Mouse (Mus musculus) CH12.LX (cell line): ENCODE measurements around the gene Olfr1287. TPM values are rescaled to one million over a fixed set of nuclear protein-coding genes. Genes with fewer than 3 reads are reported as not detected.

ENCODE experiments used
- DNase-seq: peaks from one replicate; pipeline ENCODE4 v3.0.0-alpha.2; 2013; ENCODE audit errors: extremely low read depth
- H3K27ac ChIP-seq: 2 replicates; pipeline ENCODE4 v1.5.1; 2012; ENCODE audit warnings: low read depth, mild to moderate bottlenecking, control low read depth, moderate library complexity; ENCODE audit not compliant: insufficient read depth
- H3K27me3 ChIP-seq: replicated peaks from 2 replicates; pipeline ENCODE3; 2012; ENCODE audit warnings: inconsistent platforms
- H3K36me3 ChIP-seq, 2 experiments: replicated peaks in 1 of 2; 2 replicates each; pipeline versions ENCODE3 to v1.6.1; 2012; ENCODE audit warnings: inconsistent platforms in 1 of 2, low read length in 1 of 2, mild to moderate bottlenecking in 1 of 2, mixed read lengths in 1 of 2, moderate library complexity in 1 of 2; ENCODE audit not compliant: control insufficient read depth in 1 of 2, insufficient read depth in 1 of 2
- H3K4me1 ChIP-seq, 2 experiments: 2 replicates each; pipeline ENCODE4 v1.6.1; 2012; ENCODE audit warnings: inconsistent platforms in 1 of 2, moderate library complexity in 1 of 2; ENCODE audit not compliant: insufficient read depth in 2 of 2, control insufficient read depth in 1 of 2
- H3K4me2 ChIP-seq: 2 replicates; pipeline ENCODE4 v1.6.1; 2012; ENCODE audit warnings: low read depth, mild to moderate bottlenecking, control low read depth; ENCODE audit not compliant: poor library complexity, insufficient read depth, severe bottlenecking
- H3K4me3 ChIP-seq, 3 experiments: fragments of 150-350 bp in 1 of 3; sonication (generic) in 1 of 3; replicated peaks in 1 of 3; 2 replicates each; pipeline versions ENCODE3 to v1.5.1; 2011 to 2012; ENCODE audit warnings: low read depth in 2 of 3, low read length in 2 of 3, mild to moderate bottlenecking in 2 of 3, moderate library complexity in 2 of 3, control low read depth in 1 of 3, improper control_type of control experiment in 1 of 3, inconsistent platforms in 1 of 3, mixed read lengths in 1 of 3; ENCODE audit not compliant: poor library complexity in 1 of 3
- H3K79me2 ChIP-seq: replicated peaks from 2 replicates; pipeline ENCODE4 v1.6.1; 2012; ENCODE audit warnings: mild to moderate bottlenecking, moderate library complexity; ENCODE audit not compliant: control insufficient read depth, poor library complexity, insufficient read depth, severe bottlenecking; ENCODE audit errors: extremely low read depth
- H3K9ac ChIP-seq: 2 replicates; pipeline ENCODE4 v1.6.1; 2012; ENCODE audit warnings: low read depth, mild to moderate bottlenecking, control low read depth, moderate library complexity; ENCODE audit not compliant: insufficient read depth
- H3K9me3 ChIP-seq: replicated peaks from 2 replicates; pipeline ENCODE3; 2012; ENCODE audit warnings: low read length, inconsistent platforms, mixed read lengths
- CHD2 ChIP-seq: IDR thresholded peaks from 2 replicates; pipeline ENCODE4 v1.6.1; 2011; ENCODE audit warnings: low read length, improper control_type of control experiment
- CTCF ChIP-seq, 2 experiments: IDR thresholded peaks in 1 of 2; conservative IDR thresholded peaks in 1 of 2; 2 replicates each; pipeline ENCODE4 v1.5.1; 2011 to 2012; ENCODE audit warnings: low read depth in 2 of 2, low read length in 2 of 2, improper control_type of control experiment in 1 of 2, inconsistent platforms in 1 of 2, mild to moderate bottlenecking in 1 of 2, moderate library complexity in 1 of 2
- EP300 ChIP-seq: IDR thresholded peaks from 2 replicates; pipeline ENCODE4 v1.6.1; 2011; ENCODE audit warnings: low read length, improper control_type of control experiment
- JUN ChIP-seq: IDR thresholded peaks from 2 replicates; pipeline ENCODE4 v1.6.1; 2011; ENCODE audit warnings: low read depth, mild to moderate bottlenecking, low read length, improper control_type of control experiment, moderate library complexity; ENCODE audit not compliant: insufficient read depth
- KAT2A ChIP-seq: IDR thresholded peaks from 2 replicates; pipeline ENCODE4 v1.6.1; 2012; ENCODE audit warnings: low read length, improper control_type of control experiment, inconsistent platforms; ENCODE audit not compliant: insufficient replicate concordance
- MAFK ChIP-seq: IDR thresholded peaks from 2 replicates; pipeline ENCODE4 v1.6.1; 2011; ENCODE audit warnings: low read length, improper control_type of control experiment; ENCODE audit not compliant: insufficient replicate concordance
- MAX ChIP-seq: IDR thresholded peaks from 2 replicates; pipeline ENCODE4 v1.6.1; 2011; ENCODE audit warnings: low read length, improper control_type of control experiment
- MEF2A ChIP-seq: IDR thresholded peaks from 2 replicates; pipeline ENCODE4 v1.6.1; 2014; ENCODE audit warnings: low read depth, mild to moderate bottlenecking, inconsistent platforms, low read length, improper control_type of control experiment, borderline replicate concordance
- NELFE ChIP-seq: IDR thresholded peaks from 2 replicates; pipeline ENCODE4 v1.6.1; 2011; ENCODE audit warnings: low read depth, low read length, improper control_type of control experiment
- NRF1 ChIP-seq: IDR thresholded peaks from 2 replicates; pipeline ENCODE4 v1.6.1; 2014; ENCODE audit warnings: low read depth, mild to moderate bottlenecking, inconsistent platforms, low read length, improper control_type of control experiment, moderate library complexity
- PAX5 ChIP-seq: IDR thresholded peaks from 2 replicates; pipeline ENCODE4 v1.6.1; 2012; ENCODE audit warnings: low read length, inconsistent platforms, mixed read lengths
- POLR2A ChIP-seq: IDR thresholded peaks from 2 replicates; pipeline ENCODE4 v1.6.1; 2011; ENCODE audit warnings: low read depth, mild to moderate bottlenecking, improper control_type of control experiment, low read length
- POLR2AphosphoS2 ChIP-seq: IDR thresholded peaks from 2 replicates; pipeline ENCODE4 v1.6.1; 2011; ENCODE audit warnings: low read depth, low read length, improper control_type of control experiment
- SIN3A ChIP-seq: IDR thresholded peaks from 2 replicates; pipeline ENCODE4 v1.6.1; 2012; ENCODE audit warnings: low read length, improper control_type of control experiment, inconsistent platforms
- TCF12 ChIP-seq: IDR thresholded peaks from 2 replicates; pipeline ENCODE4 v1.6.1; 2014; ENCODE audit warnings: low read depth, mild to moderate bottlenecking, inconsistent platforms, low read length, improper control_type of control experiment
- UBTF ChIP-seq: IDR thresholded peaks from 2 replicates; pipeline ENCODE4 v1.6.1; 2012; ENCODE audit warnings: low read depth, mild to moderate bottlenecking, inconsistent platforms, low read length, improper control_type of control experiment, moderate library complexity
- ZC3H11A ChIP-seq: IDR thresholded peaks from 2 replicates; pipeline ENCODE4 v1.6.1; 2012; ENCODE audit warnings: low read depth, mild to moderate bottlenecking, inconsistent platforms, low read length, improper control_type of control experiment
- dilution Hi-C: fragments of 300-500 bp; cut with MboI; formaldehyde crosslinking; loops from 2 replicates; pipeline ENCODE4 v1.14.3; 2020; ENCODE audit warnings: low sequenced_read_pairs; ENCODE audit not compliant: extremely low pct_unique_long_range_greater_than_20kb, extremely low pct_ligation_motif_present
- in situ Hi-C: fragments of 300-500 bp; cut with MboI; formaldehyde crosslinking; loops from 3 replicates; pipeline ENCODE4 v1.14.3; 2019; ENCODE audit warnings: low sequenced_read_pairs, low pct_ligation_motif_present, low pct_unique_long_range_greater_than_20kb, mixed read lengths
- polyA plus RNA-seq: library from polyadenylated mRNA; unstranded; fragments of >175 nt; gene quantifications from 2 replicates; pipeline ENCODE4 v1.2.1, GENCODE M21; 2012; ENCODE audit warnings: low read depth; ENCODE audit not compliant: insufficient read length
- total RNA-seq, 2 experiments: library from RNA; depleted of rRNA; stranded (reverse); fragments of 300-350 nt in 1 of 2; fragments of >200 nt in 1 of 2; gene quantifications; 2 replicates each; pipeline ENCODE4 v1.2.3; 2012 to 2014

Olfr1287 gene
- total and polyA plus RNA-seq, 3 experiments = not detected

DNA sequence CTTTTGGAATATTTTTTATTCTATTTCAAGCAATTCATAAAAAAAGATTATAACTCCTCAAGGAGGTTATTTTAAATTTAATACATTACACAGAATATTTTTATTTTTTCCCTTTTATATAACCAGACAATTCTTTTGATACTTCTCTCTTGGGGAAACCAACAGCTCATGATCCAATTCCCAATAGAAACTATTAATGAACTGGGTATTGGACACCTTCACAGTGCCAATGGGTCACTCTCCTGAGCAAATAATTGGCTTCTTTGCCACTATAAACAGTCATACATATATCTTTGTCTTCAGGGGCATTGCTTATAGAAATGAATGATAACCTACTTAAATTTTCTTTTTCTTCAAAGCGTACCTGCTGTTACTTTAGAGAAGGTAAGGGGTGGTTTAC is 24.9 kb downstream of the Olfr1287 start, which contains the start of gene Olfr1288:
Olfr1288 (plus strand) TSS at position 301 of the 400 bp plus-strand sequence.
- Histone ChIP-seq H3K27me3 (no peaks in the 10 kb centered on the region), H3K79me2 (no peaks in the 10 kb centered on the region), H3K9me3 (peaks cover 13% of the 10 kb centered on the region), H3K27ac (no peak within 1 kb of the TSS)
- no peak for TF ChIP-seq TCF12
- TF ChIP-seq MAFK = no peak
- TF ChIP-seq POLR2AphosphoS2 = no peak
- TF ChIP-seq JUN = no peak
- no peak for TF ChIP-seq KAT2A
- TF ChIP-seq, all 38 proteins: peak for 0
- no peak within 1 kb of the TSS for H3K4me3 ChIP-seq
- H3K4me1 ChIP-seq = no peaks in the 10 kb centered on the region
- dilution Hi-C loops = no loop called here
- no peak within 1 kb of the TSS for H3K9ac ChIP-seq
- no peak for DNase-seq
- no peaks in the 10 kb centered on the region for H3K36me3 ChIP-seq
- in situ Hi-C loops = no loop called here
- H3K4me2 ChIP-seq = no peak within 1 kb of the TSS

DNA sequence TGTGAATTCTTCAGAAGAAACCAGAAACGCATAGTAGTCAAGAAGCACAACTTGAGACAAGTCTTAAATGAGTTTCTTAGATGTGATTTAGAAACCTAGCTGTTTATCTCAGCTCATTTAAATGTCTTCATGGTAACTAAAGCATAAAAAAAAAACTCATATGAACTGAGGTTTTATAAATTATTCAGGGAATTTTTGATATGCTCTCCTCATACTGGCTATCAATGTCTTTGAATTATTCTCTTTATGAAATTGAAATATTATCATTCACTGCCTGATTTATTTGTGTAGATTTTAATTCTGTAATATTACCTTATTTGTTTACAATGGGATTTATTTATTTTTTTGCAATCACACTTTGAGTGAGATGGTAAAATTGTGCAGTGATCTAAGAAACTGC is 31.6 kb downstream of the Olfr1287 start, which contains the start of gene Olfr1289:
Olfr1289 (plus strand) TSS at position 301 of the 400 bp plus-strand sequence.
- TF ChIP-seq NELFE = no peak
- TF ChIP-seq UBTF = no peak
- TF ChIP-seq POLR2A = no peak
- no peak for TF ChIP-seq MEF2A
- TF ChIP-seq PAX5 = no peak
- TF ChIP-seq SIN3A = no peak
- TF ChIP-seq TCF12 = no peak
- TF ChIP-seq MAX = no peak
- no peak for TF ChIP-seq ZC3H11A
- TF ChIP-seq EP300 = no peak
- TF ChIP-seq CHD2 = no peak
- TF ChIP-seq CTCF (conservative IDR thresholded peaks at IDR 0.05 in 1 of 2, IDR thresholded peaks at IDR 0.05 in 1 of 2; ENCODE audit: low read depth in 2 of 2, low read length in 2 of 2) = no peak
- TF ChIP-seq NRF1 = no peak
- in situ Hi-C loops (no loop called here), dilution Hi-C loops (no loop called here)

More for the DNA sequence above, 31.6 kb downstream of the Olfr1287 start, which contains the start of gene Olfr1289:
- DNase-seq = no peak
- no peaks in the 10 kb centered on the region for H3K4me1 ChIP-seq
- H3K4me3 ChIP-seq = no peak within 1 kb of the TSS
- H3K27ac ChIP-seq = no peak within 1 kb of the TSS
- H3K9ac ChIP-seq = no peak within 1 kb of the TSS
- no peaks in the 10 kb centered on the region for H3K36me3 ChIP-seq
- no peak within 1 kb of the TSS for H3K4me2 ChIP-seq
- no peaks in the 10 kb centered on the region for H3K27me3 ChIP-seq
- H3K9me3 ChIP-seq = peaks cover 16% of the 10 kb centered on the region
- no peaks in the 10 kb centered on the region for H3K79me2 ChIP-seq
